Mouse (Mus musculus) midbrain, embryonic 11.5 days (tissue): ENCODE data around the gene Ncor2. TPM values are rescaled to one million over a fixed set of nuclear protein-coding genes. Genes with fewer than 3 reads are reported as not detected.

Experiments
- ATAC-seq: fragments of 200-750 bp; cut with Nextera tagmentation; 2 replicates; pipeline ENCODE4 v1.8.0; 2017; ENCODE audit warnings: moderate TSS enrichment, moderate library complexity; ENCODE audit not compliant: low FRiP score
- DNase-seq: peaks from one replicate; pipeline ENCODE4 v3.0.0; 2015; ENCODE audit warnings: low spot score; ENCODE audit errors: missing footprints
- H3K27ac ChIP-seq: fragments of 300-500 bp; sonication (generic); 2 replicates; pipeline ENCODE4 v1.5.1; 2014; ENCODE audit warnings: low read depth, low read length
- H3K27me3 ChIP-seq: fragments of 300-500 bp; sonication (generic); 2 replicates; pipeline ENCODE4 v1.6.1; 2014; ENCODE audit warnings: mild to moderate bottlenecking, low read length, moderate library complexity, mixed read lengths; ENCODE audit not compliant: control insufficient read depth, insufficient read depth
- H3K36me3 ChIP-seq: fragments of 300-500 bp; sonication (generic); 2 replicates; pipeline ENCODE4 v1.6.1; 2014; ENCODE audit warnings: mild to moderate bottlenecking, low read length, moderate library complexity, mixed read lengths; ENCODE audit not compliant: control insufficient read depth, insufficient read depth
- H3K4me1 ChIP-seq: fragments of 300-500 bp; sonication (generic); 2 replicates; pipeline ENCODE4 v1.6.1; 2014; ENCODE audit warnings: low read length; ENCODE audit not compliant: control insufficient read depth, insufficient read depth
- H3K4me2 ChIP-seq: fragments of 300-500 bp; sonication (generic); 2 replicates; pipeline ENCODE4 v1.6.1; 2014; ENCODE audit warnings: mild to moderate bottlenecking, moderate library complexity
- H3K4me3 ChIP-seq: fragments of 300-500 bp; sonication (generic); 2 replicates; pipeline ENCODE4 v1.5.1; 2014; ENCODE audit warnings: low read depth, low read length
- H3K9ac ChIP-seq: fragments of 300-500 bp; sonication (generic); 2 replicates; pipeline ENCODE4 v1.6.1; 2014; ENCODE audit warnings: low read length
- H3K9me3 ChIP-seq: fragments of 300-500 bp; sonication (generic); 2 replicates; pipeline ENCODE4 v1.6.1; 2016; ENCODE audit warnings: low read length; ENCODE audit not compliant: control insufficient read depth
- WGBS: fragments of 180-500 bp; shearing (Covaris S2); extraction: QIAGEN DNeasy Blood & Tissue Kit; methylation state at CpG from one replicate; pipeline ENCODE4 v1.1.7; 2014; 5-methylcytosine and 5-hydroxymethylcytosine counted together
- polyA plus RNA-seq: library from polyadenylated mRNA; unstranded; fragments of >200 nt; fragmentation: Nextera tagmentation; extraction: Ambion mirVana; gene quantifications from 2 replicates; pipeline ENCODE4 v1.2.1, GENCODE M21; 2014

Ncor2 gene
- polyA plus RNA-seq, 1 experiment from 2014 or later: 13.4 TPM

GRCm38 (mm10) chr5:125165993-125166392 lies 13.0 kb downstream of the Ncor2 start:
- Histone ChIP-seq H3K4me1 (peaks cover 38% of the 10 kb centered on the region), H3K9ac (no peak overlapping the region), H3K4me3 (no peak overlapping the region), H3K27ac (no peak overlapping the region), H3K27me3 (no peaks in the 10 kb centered on the region), H3K9me3 (no peaks in the 10 kb centered on the region), H3K36me3 (no peaks in the 10 kb centered on the region), H3K4me2 (no peak overlapping the region)
- WGBS: 89% methylated on average over 14 of the region's 14 CpGs
- ATAC-seq: no peak
- no peak for DNase-seq

DNA sequence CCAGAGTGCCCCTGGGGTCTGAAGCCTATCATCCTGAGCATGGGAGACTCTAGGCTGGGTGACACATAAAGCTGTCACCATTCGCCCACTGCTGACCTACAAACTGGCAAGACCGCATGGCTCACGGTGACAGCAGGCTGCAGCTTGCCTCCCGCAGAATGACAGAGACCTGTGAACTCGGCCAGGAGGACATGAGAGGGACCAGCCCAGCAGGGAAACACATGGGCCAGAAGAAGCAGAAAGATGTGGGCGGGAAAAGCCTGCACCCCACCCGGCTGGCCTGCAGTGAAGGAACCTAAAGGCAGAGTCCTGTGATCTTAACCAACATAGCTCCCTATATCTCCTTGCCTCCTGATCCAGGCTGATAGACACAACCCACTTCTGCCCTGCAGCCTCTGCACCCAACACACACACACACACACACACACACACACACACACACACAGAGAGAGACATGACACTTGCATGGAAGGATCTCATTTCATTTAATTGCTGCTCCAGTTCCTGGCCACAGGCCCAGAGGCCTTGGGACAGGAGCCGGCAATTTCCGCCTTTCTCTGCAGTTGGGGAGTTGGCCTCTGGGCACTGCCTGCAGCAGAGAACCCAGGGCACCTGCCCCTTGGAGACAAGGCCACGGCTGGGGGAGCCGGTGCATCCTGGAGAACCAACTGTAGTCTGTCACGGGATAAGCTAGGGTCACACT lies 14.4 kb downstream of the Ncor2 start:
- ATAC-seq: no peak
- Histone ChIP-seq H3K27me3 (no peaks in the 10 kb centered on the region), H3K36me3 (no peaks in the 10 kb centered on the region), H3K4me3 (no peak overlapping the region), H3K27ac (no peak overlapping the region), H3K9ac (peak overlapping the region; percentile 12; the same call in 1 of the 2 replicates), H3K9me3 (no peaks in the 10 kb centered on the region), H3K4me1 (peaks cover 50% of the 10 kb centered on the region), H3K4me2 (no peak overlapping the region)
- WGBS: 51% methylated on average over 12 of the region's 12 CpGs
- no peak for DNase-seq

DNA sequence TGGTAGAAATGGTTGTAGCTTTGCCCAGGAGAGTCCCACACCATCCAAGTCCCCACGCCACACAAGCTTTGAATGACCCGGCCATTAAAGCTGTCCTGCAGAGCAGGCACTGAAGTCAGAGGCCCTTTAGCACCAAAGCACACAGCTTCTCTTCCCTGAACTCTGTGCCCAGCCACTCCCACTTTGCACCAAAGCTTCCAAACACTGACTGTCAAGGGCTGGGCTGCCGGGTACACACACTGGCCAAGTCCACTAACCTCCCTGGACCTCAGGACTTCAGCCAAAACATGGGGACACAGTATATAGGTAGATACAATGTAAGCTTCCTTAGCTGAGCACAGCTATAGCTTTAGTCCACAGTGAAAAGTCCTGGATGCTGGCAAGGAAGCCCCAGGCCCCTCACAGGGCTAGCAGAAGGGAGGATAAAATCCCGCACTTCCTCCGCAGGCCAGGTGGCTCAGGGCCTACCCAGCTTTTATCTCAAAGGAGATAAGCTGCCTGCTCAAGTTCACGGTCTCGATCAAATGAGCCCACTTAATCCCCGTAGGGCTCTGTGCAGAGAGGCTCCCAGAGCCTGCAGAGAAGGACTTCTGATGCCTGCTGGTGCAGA lies 15.5 kb downstream of the Ncor2 start:
- H3K4me3 ChIP-seq: no peak overlapping the region
- H3K4me2 ChIP-seq: no peak overlapping the region
- no peak for DNase-seq
- peaks cover 60% of the 10 kb centered on the region for H3K4me1 ChIP-seq
- H3K9ac ChIP-seq: no peak overlapping the region
- no peaks in the 10 kb centered on the region for H3K36me3 ChIP-seq
- no peaks in the 10 kb centered on the region for H3K27me3 ChIP-seq
- WGBS: 16% methylated on average over 8 of the region's 8 CpGs
- ATAC-seq: no peak
- peak overlapping the region; percentile 25; the same call in 1 of the 2 replicates for H3K27ac ChIP-seq
- no peaks in the 10 kb centered on the region for H3K9me3 ChIP-seq

DNA sequence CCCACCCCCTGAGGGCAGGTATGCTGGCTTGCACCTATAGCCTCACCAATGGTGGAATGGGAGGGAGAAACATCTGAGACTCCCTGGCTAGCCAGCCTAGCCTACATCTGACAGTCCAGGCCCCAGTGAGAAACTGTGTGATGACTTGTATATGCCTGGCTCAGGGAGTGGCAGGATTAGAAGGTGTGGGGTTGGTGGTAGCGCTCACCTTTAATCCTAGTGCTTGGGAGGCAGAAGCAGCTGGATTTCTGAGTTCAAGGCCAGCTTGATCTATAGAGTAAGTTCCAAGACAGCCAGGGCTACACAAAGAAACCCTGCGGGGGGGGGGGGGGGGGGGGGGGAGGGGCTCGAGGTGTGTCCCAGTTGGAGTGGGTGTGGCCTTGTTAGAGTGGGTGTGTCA lies 16.6 kb downstream of the Ncor2 start:
- H3K9me3 ChIP-seq: no peaks in the 10 kb centered on the region
- WGBS: 73% methylated on average over 1 of the region's 3 CpGs
- no peak overlapping the region for H3K4me2 ChIP-seq
- H3K4me1 ChIP-seq: peaks cover 71% of the 10 kb centered on the region
- no peaks in the 10 kb centered on the region for H3K27me3 ChIP-seq
- no peaks in the 10 kb centered on the region for H3K36me3 ChIP-seq
- H3K27ac ChIP-seq: no peak overlapping the region
- no peak overlapping the region for H3K9ac ChIP-seq
- DNase-seq: no peak
- H3K4me3 ChIP-seq: no peak overlapping the region
- no peak for ATAC-seq

GRCm38 (mm10) chr5:125159804-125160405 lies 19.1 kb downstream of the Ncor2 start:
- peaks cover 82% of the 10 kb centered on the region for H3K4me1 ChIP-seq
- H3K27ac ChIP-seq: peak overlapping the region; percentile 74
- ATAC-seq (peak; percentile 27), DNase-seq (peak; percentile 93)
- WGBS: 31% methylated on average over 14 of the region's 14 CpGs
- no peak overlapping the region for H3K4me3 ChIP-seq
- no peaks in the 10 kb centered on the region for H3K36me3 ChIP-seq
- peak overlapping the region; percentile 8; the same call in 1 of the 2 replicates for H3K4me2 ChIP-seq
- peak overlapping the region; percentile 39; the same call in 1 of the 2 replicates for H3K9ac ChIP-seq
- H3K27me3 ChIP-seq: no peaks in the 10 kb centered on the region
- no peaks in the 10 kb centered on the region for H3K9me3 ChIP-seq

DNA sequence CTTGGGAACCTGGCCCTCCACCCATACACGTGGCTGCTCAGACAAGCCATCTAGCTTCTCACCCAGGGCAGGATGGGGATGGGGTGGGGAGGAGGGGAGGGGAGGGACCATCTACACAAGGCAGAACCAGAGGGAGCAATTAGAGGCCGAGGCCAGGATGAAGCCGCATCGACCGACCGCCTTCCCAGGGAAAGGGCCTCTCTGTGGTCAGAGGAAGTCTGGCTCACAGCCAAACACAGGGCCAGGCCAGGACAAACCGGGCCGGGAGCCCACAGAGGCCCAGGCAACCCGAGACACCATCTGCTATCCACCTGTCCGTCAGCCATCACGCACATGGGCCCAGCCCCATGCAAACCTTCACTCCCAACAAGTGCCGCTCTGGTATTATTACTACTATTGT lies 19.7 kb downstream of the Ncor2 start:
- 14% methylated on average over 12 of the region's 12 CpGs for WGBS
- H3K27ac ChIP-seq: peak overlapping the region; percentile 74
- no peak overlapping the region for H3K4me3 ChIP-seq
- H3K9ac ChIP-seq: peak overlapping the region; percentile 39; the same call in 1 of the 2 replicates
- DNase-seq: peak; percentile 92
- H3K27me3 ChIP-seq: no peaks in the 10 kb centered on the region
- peak; percentile 71 for ATAC-seq
- H3K36me3 ChIP-seq: no peaks in the 10 kb centered on the region
- H3K4me1 ChIP-seq: peaks cover 81% of the 10 kb centered on the region
- H3K9me3 ChIP-seq: no peaks in the 10 kb centered on the region
- H3K4me2 ChIP-seq: peak overlapping the region; percentile 8; the same call in 1 of the 2 replicates

DNA sequence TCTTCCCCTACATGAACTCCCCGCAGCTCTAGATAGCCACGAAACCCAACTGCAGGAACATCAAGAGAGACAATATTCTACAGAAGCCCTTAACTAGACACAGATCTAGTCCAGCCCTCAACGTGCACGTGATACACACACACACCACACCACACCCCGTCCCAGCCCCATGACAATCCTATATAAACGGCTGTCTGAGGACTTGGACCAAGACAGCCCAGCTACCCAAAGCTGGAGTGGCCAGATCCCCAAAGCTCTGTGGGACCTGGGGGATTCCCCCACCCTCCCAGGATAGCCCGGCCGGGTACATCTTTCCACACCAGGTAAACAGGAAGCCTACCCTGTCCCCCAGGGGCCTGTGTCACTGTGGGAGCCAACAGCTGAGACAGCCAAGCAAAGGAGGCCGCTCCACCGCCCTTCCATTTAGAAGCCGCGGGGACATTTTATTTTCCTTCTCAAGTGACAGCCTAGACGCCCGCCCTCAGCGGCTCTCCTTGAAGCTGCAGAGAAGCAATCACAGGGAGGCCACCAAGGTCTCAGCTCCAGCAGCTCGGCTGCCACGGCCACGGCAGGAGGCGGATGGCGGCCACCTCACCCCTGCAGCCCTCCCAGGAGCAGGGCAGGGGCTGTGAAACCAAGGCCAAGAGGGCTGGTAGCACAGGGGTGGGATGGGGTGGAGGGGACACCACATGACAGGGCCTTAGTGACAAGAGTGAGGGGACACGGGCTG lies 20.6 kb downstream of the Ncor2 start:
- no peak for DNase-seq
- 18% methylated on average over 21 of the region's 21 CpGs for WGBS
- peaks cover 79% of the 10 kb centered on the region for H3K4me1 ChIP-seq
- H3K27ac ChIP-seq: peak overlapping the region; percentile 74
- peak overlapping the region; percentile 52 for H3K9ac ChIP-seq
- H3K27me3 ChIP-seq: no peaks in the 10 kb centered on the region
- H3K36me3 ChIP-seq: no peaks in the 10 kb centered on the region
- H3K4me3 ChIP-seq: no peak overlapping the region
- peak overlapping the region; percentile 15 for H3K4me2 ChIP-seq
- no peaks in the 10 kb centered on the region for H3K9me3 ChIP-seq
- ATAC-seq: peak; percentile 43

DNA sequence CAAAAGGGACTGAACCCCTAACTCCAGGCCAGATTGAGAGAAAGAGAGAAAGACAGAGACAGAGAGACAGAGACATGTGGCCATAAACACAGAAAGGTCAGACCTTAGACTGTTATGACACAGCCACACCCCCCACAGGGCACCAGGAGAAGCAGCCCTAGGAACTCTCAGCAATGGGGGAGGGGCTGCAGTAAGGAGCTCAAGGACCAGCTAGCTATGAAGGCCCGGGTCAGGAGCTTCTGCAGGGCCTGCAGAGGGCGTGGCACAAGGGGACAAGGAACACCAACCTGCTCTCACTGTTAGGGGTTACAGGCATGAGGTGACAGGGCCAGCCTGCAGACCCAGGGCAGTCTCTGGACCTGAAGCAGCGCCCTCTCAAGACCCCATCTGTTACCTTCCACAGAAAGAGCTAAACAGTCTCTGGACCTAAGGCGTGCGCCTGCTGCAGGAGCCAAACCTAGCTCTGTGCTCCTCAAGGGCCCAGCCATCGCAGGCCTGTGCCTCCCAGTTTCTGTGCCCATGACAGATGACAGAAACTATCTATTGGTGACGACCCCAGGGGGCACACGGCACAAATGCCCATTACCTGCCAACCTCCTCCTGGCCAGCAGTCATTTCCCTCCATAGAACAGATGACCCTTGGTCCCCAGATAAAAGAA lies 21.5 kb downstream of the Ncor2 start:
- Histone ChIP-seq H3K9ac (no peak overlapping the region), H3K27me3 (no peaks in the 10 kb centered on the region), H3K36me3 (no peaks in the 10 kb centered on the region), H3K4me1 (peaks cover 77% of the 10 kb centered on the region), H3K27ac (peak overlapping the region; percentile 74), H3K9me3 (no peaks in the 10 kb centered on the region), H3K4me2 (no peak overlapping the region), H3K4me3 (no peak overlapping the region)
- ATAC-seq: no peak
- no peak for DNase-seq
- 59% methylated on average over 8 of the region's 8 CpGs for WGBS
